Mouse (Mus musculus) retina, embryonic 14.5 days (tissue): ENCODE measurements at regions not wholly inside any gene's neighbourhood (a gene's known extent, or its start where the extent isn't known, plus 50 kb on each side); places are given as distances from the start of the nearest gene placed in this dataset.

Experiments used
- DNase-seq: peaks from one replicate; pipeline ENCODE4 v3.0.0-alpha.2; 2015; ENCODE audit warnings: low spot score

DNA sequence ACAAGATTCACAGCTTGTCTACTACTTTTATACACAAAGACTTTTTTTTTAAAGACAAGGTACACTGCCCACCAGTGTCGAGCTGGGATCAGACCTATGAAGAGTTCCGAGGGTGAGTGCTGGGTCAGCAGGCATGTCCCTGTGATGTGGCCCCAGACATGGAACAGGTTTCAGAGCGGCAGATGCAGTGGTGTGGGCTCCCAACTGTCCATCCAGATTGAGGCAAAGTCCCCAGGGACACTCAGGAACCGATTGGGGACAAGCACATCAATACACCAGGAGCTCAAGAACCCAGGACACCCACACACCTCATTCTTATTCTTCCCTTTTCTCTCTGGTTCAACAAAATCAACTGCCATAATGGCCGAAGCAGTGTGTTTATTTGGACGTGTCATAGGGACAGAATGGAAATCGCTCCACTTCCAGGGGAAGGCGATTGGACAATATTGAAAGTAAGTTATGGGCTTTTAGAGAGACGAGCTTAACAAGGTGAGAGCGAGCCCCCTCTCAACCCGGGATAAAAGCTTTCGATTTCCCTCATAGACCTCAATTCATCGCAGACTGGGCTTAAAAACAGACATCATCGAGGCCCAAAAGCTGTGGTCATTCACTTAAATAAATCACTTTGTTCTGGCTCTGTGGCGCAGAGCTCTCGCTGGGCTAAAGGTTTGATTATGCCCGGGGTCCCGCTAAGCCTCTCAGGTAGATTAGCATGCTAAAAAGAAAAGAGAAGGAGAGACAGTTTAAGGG lies 127.6 kb upstream of the Zdhhc25 start:
- DNase-seq, result no peak

DNA sequence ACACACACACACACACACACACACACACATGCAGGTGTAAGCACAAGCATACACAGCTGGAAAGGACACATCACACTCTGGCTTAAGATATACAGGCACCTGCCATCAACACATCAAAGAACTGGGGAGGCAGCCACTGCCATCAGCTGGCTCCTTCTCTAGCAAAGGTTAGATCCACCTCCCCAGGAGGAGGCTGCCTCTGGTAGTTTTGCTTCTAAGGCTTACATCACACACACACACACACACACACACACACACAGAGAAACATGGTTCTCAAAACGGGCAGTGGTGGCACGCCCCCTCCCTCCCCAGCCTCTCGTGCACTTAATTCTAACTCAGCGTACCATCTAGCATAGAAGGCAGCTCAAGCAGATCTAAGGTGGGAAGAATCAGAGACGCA lies 126.9 kb upstream of the Zdhhc25 start:
- DNase-seq, result no peak

DNA sequence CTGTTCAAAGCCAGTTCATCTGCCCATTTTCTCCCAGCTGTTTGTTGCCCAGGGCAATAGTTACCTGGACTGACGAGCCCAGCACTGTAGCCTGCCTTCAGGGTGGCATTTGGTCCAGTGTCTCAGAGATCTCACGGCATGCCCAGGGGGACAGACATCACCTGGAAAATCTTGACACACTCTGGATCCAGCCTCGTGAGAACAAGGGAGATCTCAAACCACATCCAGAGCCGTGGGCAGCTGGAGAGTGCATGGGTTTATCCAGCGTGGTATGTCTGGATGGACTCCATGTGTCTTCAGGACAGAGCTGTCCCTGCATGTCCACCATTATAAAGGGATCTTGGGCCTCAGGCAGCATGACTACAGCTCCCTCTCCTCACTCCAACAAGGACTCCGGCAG lies 116.6 kb upstream of the Zdhhc25 start:
- no peak for DNase-seq

DNA sequence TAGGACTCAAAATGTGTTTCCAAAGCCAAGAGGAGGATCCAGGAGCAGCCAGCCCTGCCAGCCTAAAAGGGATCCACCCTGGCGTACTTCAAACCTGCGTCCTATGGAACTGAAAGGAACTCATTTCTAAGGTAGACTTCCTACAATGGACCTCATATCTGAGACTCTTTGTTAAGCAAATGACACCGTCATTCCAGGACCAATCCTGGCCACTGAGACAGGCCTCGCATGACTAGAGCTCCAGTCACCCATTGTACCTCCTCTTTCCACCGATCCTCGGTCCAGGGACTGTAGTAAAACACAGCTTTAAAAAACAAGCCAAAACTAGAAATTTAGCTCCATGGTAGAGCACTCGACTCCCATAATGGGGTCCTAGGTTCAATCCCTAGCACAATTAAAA lies 110.4 kb upstream of the Zdhhc25 start:
- no peak for DNase-seq

DNA sequence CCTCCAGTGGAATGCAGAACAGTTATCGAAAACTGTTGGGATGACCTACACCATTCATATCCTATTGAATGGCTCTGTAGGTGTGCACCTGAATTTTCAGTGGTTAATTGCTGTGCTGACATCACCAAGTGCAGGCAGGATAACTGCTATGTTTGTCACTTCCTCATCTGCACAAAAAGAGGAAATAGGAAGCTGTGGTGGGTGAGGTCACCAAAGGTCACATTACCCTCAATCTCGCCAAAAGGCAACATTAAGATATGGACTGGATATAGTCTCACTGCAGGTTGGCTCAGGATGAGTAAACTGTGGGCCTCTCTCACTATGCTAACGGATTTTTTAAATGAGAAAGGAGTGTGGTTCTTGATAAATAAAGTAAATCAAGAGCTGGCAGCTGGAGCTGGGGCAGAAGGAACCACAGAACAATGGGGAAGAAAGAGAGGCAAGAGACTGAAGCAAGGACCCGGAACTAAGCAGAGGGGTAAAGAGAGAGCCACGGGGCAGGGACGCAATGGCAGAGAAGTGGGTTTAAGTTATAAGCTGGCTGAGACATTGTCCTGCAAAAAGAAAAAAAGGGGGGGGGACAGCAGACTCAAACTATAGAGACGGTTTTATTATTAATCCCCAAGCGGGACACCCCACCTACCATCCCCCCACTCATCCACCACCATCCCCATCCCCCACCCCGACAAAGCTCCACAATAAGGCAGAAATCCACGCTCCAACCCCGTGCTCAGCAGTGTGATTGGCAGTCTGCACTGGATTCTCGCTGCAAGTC lies 109.6 kb upstream of the Zdhhc25 start:
- DNase-seq, result peak; percentile 46

DNA sequence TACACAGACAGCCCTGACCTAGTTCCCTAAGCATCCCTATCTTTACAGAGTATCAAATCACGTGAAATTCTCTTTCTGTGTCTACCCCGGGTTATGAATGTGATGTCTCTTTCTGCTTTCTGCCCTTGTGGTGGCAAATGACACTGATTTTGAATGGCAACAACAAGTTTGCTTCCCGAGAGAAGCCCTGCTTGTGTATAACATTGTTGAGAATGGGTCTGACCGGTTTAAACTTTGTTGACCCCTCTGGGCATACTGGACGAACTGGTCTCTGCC lies 109.1 kb upstream of the Zdhhc25 start:
- DNase-seq, result no peak

DNA sequence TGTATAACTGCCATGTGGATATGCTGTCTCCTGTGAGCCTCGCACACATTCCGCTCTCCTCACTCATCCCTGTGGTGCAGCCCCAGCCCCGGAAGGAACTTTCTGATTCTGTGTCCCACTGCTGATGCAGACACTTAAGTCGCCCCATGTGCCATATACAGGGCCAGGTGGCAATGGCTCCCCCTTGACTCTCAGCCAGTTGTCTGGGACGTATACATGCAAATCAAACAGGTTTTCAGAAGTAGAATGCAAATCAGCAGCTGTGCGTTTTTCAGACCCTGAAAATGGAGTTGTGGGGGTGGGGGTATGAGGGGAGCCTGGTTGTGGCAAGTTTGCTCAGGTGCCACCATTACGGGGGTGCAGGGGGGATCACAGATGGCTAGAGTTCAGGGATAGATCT lies 102.1 kb upstream of the Zdhhc25 start:
- DNase-seq, result no peak

DNA sequence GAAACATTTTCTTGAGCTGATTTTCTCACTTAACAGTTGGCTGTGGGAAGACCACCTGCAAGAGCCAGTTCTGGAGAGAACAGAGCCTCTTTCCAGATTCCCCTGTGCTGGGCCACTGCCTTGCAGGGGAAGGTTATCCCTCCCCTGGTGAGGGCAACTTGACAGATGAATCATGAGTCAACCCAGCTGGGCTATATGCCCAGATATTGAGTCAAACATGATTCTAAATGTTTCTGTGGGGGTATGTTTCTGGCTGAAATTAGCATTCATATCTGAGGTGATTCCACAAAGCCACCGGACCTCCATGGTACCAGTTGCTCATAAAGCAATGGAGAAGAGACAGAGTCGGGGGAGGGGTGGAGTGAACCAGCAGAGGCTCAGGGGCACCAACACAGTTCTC lies 97.8 kb upstream of the Zdhhc25 start:
- DNase-seq, result no peak

DNA sequence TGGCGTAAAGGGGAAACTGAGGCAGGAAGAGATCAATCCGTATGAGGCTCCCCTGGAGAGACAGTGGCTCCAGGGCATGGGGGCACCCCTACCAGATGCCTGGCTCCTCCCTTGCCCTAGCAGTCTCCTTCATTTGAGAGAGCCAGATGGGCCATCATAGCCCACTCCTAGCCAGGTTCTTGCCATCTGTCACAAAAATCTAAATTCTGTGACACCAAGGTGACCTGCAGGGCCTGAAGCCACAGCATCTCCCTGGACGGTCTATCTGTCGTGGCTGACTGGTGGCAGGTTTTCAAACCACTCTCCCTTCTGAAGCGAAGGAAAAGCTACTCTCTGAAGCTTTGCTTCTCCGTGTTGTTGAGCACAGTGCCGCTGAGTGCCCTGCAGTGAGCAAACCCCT lies 96.2 kb upstream of the Zdhhc25 start:
- DNase-seq, result no peak

DNA sequence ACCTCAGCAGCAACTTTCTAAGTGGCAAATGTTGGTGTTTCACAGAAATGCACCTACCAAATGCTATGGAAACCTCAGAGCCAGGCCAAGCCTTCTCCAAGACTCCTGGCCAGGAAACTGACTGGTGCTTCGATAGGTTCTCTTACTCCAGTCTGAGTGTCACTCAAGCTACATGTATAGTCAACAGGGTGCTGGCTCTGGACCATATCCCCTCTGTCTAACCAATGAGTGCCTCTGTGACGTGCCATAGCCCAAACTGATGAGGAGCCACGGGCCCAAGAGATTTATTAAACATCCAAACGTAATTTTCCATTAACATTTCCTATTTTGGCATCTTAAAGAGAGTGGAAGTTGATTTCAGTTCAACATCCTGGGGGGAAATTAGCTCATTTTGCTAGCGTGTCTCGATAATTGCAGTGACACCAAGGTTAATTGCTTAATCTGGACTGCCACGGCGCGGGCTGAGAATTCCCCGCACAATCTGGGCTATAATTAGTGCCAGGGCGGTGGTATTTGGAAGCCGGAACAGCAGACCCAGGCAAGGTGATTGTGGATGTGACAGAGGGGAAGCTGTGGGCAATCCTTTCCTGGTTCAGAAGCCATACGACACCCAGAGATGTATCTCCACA lies 94.5 kb upstream of the Zdhhc25 start:
- no peak for DNase-seq

DNA sequence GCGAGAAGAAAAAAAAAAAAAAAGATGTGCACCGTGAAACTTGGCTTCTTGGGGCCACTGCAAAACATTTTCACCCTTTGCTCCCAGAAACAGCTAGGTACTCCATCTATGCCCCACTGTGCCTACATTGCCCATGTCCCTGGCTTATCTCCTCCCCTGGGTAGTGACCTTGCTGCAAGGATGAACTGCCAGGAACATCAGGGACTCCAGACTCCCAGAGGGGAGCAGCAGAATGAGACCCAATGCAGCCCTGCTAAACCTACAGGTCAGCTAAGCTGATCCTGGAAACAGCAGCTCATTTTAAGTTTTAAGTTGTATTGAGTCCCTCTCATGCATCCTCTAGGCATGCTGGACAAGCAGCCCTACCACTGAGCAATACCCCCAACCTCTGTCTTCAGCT lies 92.2 kb upstream of the Zdhhc25 start:
- no peak for DNase-seq

DNA sequence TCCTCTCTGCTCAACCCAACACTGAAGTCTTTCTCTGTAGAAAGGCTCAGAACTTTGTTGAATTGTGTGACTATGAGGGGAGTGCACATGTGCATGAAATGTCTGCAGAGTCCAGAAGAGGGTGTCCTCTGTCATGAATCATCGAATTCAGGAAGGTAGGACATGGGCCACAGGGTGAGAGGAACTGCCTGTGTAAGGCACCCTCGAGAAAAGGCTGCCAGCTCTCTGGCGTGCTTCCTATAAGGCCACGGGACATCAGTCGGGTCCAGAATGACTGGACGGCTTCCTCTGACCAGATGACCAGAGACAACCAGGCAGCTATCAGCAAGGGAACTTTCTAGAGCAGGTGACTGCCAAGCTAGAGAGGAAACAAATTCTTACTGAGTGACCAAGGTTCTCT lies 91.1 kb upstream of the Zdhhc25 start:
- no peak for DNase-seq

DNA sequence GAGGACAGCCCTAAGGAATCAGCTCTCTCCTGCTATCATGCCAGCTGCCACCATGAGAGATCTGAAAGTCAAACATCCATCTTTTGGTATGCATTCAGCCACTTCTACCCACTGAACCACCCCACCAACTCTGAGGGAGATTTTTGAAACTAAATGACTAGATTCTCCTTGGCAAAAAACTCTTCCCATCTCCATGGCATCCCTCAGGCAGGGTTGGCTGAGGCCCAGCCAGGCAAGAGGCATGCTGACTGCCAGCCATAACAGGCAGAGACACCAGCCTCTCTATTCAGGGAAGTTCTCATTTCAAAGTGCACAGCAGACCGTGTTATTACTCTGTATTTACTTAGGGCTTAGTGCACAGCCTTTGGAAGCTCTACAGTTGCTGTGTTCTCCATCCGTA lies 90.5 kb upstream of the Zdhhc25 start:
- DNase-seq, result no peak

DNA sequence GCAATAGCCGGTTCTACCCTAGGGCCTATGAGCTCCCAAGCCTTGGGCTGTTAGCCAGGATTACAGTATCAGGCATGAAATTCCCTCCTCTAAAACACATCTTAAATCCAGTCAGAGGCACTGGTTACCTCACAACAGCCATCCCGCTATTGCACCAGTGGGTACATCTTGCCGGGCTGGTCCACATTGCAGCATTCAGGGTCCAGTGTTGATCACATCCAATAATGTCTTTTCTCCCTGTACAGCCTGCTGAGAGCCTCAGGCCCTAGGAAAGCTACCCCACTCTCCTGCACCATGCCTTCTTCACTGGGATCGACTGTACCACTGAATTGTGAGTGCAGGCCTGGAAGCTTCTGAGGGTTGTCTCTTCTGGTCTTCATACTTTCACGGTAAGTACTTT lies 86.0 kb upstream of the Zdhhc25 start:
- DNase-seq, result no peak

DNA sequence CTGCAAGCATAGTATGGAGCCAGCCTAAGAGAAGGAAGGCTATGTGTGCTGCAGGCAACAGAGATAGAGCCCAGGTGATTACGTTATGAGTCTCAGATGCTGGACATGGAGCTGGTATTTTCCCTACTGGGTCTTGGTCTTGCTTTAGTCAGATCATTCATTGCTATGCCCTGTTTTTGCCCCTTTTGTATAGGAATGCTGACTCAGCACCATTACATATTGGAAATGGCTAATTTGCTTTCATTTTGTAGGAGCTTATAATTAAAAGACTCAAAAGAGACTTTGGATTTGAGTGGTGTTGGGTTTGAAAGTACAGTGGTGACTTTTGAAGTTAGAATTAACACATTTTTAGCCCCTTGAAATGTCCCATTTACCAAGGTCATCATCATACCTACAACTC lies 68.9 kb upstream of the Zdhhc25 start:
- DNase-seq, result no peak

DNA sequence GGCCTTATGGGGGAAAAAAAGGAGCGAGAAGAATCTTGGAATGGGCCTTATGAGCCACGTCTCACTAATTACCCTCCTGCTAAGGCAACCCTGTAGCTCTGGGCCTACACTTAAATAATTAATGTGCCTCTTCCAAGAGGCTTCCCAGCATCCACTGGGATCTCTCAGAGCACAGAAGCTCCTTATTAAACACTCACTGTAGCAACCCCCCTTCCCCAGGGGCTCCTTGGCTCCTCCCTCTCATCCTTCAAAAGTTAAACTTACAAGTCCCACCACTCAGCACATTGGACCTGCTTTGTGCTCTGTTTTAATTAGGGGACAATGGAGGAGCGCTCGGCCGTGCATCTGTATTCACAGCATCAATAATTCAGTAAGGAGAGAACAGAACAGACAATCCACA lies 68.1 kb upstream of the Zdhhc25 start:
- peak; percentile 43 for DNase-seq

DNA sequence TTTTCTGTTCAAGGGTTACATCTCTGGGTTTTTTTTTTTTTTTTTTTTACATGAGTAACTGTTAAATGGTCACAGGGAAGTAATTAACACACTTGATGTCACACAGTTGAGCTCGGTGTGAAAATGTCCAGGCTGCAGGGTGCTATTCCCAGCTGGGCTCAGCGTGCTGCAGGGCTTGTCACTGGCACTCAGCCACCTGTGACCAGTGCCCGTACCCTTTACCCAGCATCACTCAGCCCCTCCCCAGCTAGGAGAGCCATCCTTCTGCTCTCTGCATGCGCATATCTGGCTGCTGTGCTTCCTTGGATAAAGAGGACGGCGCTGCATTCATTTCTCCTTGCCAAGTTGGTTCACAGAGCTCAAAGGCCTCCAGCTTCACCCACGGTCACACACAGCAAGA lies 66.7 kb upstream of the Zdhhc25 start:
- DNase-seq, result no peak

DNA sequence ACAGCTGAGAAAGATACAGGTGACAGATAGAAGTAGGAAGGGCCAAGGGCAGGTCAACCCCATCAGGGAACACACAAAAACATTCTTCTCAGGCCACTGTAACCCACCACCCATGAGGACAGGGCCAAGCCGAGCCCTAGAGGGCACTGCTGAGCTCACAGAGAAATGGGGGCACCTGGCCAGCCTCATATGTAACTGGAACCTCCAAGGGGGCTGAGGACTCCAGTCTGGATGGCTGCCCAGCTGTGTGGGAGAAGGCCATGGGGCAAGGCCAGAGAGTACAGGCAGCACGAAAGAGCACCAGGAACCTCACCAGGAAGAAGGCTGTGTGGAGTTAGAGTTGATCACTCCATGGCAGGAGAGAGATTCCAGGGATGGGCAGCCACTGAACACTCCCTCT lies 64.6 kb upstream of the Zdhhc25 start:
- DNase-seq, result no peak

DNA sequence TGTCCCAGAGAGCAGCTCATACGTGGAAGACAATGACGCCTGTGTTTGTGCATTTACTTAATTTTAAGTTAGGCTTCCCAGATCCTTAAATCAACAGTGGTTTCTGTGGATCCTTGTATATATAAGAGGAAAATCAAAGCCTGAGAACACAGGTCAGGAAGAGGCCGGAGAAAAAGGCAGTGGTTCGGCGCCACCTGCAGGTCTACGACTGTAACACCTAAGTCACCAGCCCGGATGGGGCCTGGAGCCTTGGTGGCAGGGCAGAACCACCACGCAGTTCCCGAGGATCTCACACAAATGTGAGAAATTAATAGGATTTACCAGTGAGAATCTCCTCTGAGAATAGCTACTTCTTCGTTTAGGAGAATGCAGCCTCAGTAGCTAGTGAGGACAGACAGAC lies 62.9 kb upstream of the Zdhhc25 start:
- peak; percentile 81 for DNase-seq

DNA sequence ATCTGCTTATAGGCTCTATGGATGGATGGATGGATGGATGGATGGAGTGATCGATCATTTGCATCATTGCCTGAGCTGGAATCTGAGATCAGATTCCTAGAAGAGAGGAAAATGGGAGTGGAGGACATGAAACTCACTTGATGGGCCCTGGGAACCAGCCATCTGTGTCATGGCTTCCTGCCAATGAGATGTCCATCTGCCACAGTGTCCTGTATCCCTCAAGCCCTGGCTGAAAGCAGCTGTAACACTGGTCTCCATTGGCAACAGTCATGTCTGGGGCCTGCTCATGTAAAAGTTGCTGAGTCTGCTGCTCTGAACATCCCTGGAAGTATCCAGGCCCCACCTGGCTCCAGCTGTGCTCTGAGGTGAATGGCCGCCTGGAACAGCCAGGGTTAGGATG lies 57.5 kb upstream of the Zdhhc25 start:
- peak; percentile 30 for DNase-seq

DNA sequence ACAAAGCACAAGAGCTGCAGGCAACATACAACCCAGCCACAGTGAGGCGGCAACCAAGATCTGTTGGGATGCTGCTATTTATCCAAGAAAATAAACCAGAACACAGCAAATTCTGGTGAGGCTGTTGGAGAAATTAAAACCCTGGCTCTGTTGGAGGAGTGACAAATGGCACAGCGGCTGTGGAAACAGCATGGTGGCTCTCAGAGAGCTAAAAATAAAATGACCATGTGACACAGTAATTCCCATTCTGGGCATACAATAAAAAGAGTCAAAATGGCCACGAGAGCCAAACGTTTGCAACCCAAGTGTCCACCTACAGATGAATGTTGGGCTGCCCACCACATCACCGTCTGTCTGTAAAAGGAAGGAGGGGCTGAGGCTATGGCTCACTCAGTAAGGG lies 55.9 kb upstream of the Zdhhc25 start:
- DNase-seq, result no peak

DNA sequence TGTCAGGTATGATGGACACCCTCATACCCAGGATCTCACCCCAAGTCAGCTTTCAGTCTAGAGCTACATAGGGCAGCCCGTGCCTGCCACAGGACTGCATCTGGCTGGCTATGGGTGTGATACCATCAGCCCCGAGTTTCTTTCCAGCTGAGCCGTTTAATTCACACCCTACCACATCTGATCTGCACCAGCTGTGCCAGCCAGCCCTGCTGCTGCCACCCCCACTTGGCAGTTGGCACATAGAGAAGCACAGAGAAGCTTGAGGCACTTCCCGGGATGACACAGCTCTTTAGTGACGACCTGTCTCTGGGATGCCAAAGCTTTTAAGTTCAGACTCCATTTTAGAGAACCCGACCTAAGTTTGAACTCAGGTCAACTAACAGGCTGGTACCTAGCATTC lies 51.8 kb upstream of the Zdhhc25 start:
- no peak for DNase-seq
